Mouse (Mus musculus): ENCODE results near the gene Mrln. TPM values are rescaled to one million over a fixed set of nuclear protein-coding genes. Genes with fewer than 3 reads are reported as not detected.

Gene Mrln
- polyA plus RNA-seq, 1 experiment from 2014 or later: 7.8 TPM

GRCm38 (mm10) chr10:70230352-70230751 is 25.9 kb downstream of the Mrln start:
- H3K4me1 ChIP-seq (ENCODE audit: control insufficient read depth, insufficient read depth, low read length): no peaks in the 10 kb centered on the region
- H3K4me2 ChIP-seq (replicated peaks; ENCODE audit: low read depth, low read length): no peak overlapping the region
- H3K27ac ChIP-seq (ENCODE audit: low read depth, low read length): no peak overlapping the region
- 87% methylated on average over 6 of the region's 6 CpGs for WGBS
- H3K9ac ChIP-seq (ENCODE audit: low read depth, low read length): no peak overlapping the region
- H3K27me3 ChIP-seq (ENCODE audit: control insufficient read depth, insufficient read depth, low read length): no peaks in the 10 kb centered on the region
- ATAC-seq (ENCODE audit: low FRiP score, low TSS enrichment): no peak
- no peaks in the 10 kb centered on the region for H3K36me3 ChIP-seq (ENCODE audit: control insufficient read depth, insufficient read depth, low read length)
- no peaks in the 10 kb centered on the region for H3K9me3 ChIP-seq (ENCODE audit: control insufficient read depth, low read length)
- H3K4me3 ChIP-seq (ENCODE audit: low read length): no peak overlapping the region

- Histone ChIP-seq H3K4me2 (replicated peaks; ENCODE audit: low read depth, low read length) (no peak overlapping the region), H3K36me3 (ENCODE audit: control insufficient read depth, insufficient read depth, low read length) (no peaks in the 10 kb centered on the region), H3K4me1 (ENCODE audit: control insufficient read depth, insufficient read depth, low read length) (no peaks in the 10 kb centered on the region), H3K27me3 (ENCODE audit: control insufficient read depth, insufficient read depth, low read length) (no peaks in the 10 kb centered on the region), H3K9ac (ENCODE audit: low read depth, low read length) (no peak overlapping the region), H3K4me3 (ENCODE audit: low read length) (no peak overlapping the region), H3K27ac (ENCODE audit: low read depth, low read length) (no peak overlapping the region), H3K9me3 (ENCODE audit: control insufficient read depth, low read length) (no peaks in the 10 kb centered on the region)
- 71% methylated on average over 2 of the region's 2 CpGs for WGBS
- ATAC-seq (ENCODE audit: low FRiP score, low TSS enrichment): no peak
Observed at GRCm38 (mm10) chr10:70237936-70238335, 33.5 kb downstream of the Mrln start.

GRCm38 (mm10) chr10:70242751-70243444 is 38.4 kb downstream of the Mrln start:
- H3K27me3 ChIP-seq (ENCODE audit: control insufficient read depth, insufficient read depth, low read length): peaks cover 5% of the 10 kb centered on the region
- H3K9me3 ChIP-seq (ENCODE audit: control insufficient read depth, low read length): no peaks in the 10 kb centered on the region
- no peak overlapping the region for H3K27ac ChIP-seq (ENCODE audit: low read depth, low read length)
- H3K4me3 ChIP-seq (ENCODE audit: low read length): no peak overlapping the region
- ATAC-seq (ENCODE audit: low FRiP score, low TSS enrichment): no peak
- 38% methylated on average over 8 of the region's 8 CpGs for WGBS
- no peak overlapping the region for H3K9ac ChIP-seq (ENCODE audit: low read depth, low read length)
- no peaks in the 10 kb centered on the region for H3K36me3 ChIP-seq (ENCODE audit: control insufficient read depth, insufficient read depth, low read length)
- H3K4me1 ChIP-seq (ENCODE audit: control insufficient read depth, insufficient read depth, low read length): peaks cover 12% of the 10 kb centered on the region; the same call in 1 of the 2 replicates
- H3K4me2 ChIP-seq (replicated peaks; ENCODE audit: low read depth, low read length): no peak overlapping the region

GRCm38 (mm10) chr10:70244921-70245558 is 40.6 kb downstream of the Mrln start, which contains the start of gene Slc16a9:
Gene Slc16a9 (plus strand): TSS chr10:70245100.
- H3K27ac ChIP-seq (ENCODE audit: low read depth, low read length): no peak within 1 kb of the TSS; the same call in 1 of the 2 replicates
- peak within 1 kb of the TSS; percentile 69 for H3K4me2 ChIP-seq (replicated peaks; ENCODE audit: low read depth, low read length)
- peaks cover 5% of the 10 kb centered on the region for H3K27me3 ChIP-seq (ENCODE audit: control insufficient read depth, insufficient read depth, low read length)
- ATAC-seq (ENCODE audit: low FRiP score, low TSS enrichment): peak; percentile 92
- under 1% methylated on average over 54 of the region's 54 CpGs for WGBS
- no peaks in the 10 kb centered on the region for H3K36me3 ChIP-seq (ENCODE audit: control insufficient read depth, insufficient read depth, low read length)
- H3K4me3 ChIP-seq (ENCODE audit: low read length): peak within 1 kb of the TSS; percentile 57
- peaks cover 12% of the 10 kb centered on the region; the same call in 1 of the 2 replicates for H3K4me1 ChIP-seq (ENCODE audit: control insufficient read depth, insufficient read depth, low read length)
- H3K9me3 ChIP-seq (ENCODE audit: control insufficient read depth, low read length): no peaks in the 10 kb centered on the region
- peak within 1 kb of the TSS; percentile 59 for H3K9ac ChIP-seq (ENCODE audit: low read depth, low read length)

- under 1% methylated on average over 16 of the region's 16 CpGs for WGBS
- Histone ChIP-seq H3K27me3 (ENCODE audit: control insufficient read depth, insufficient read depth, low read length) (peaks cover 5% of the 10 kb centered on the region), H3K9me3 (ENCODE audit: control insufficient read depth, low read length) (no peaks in the 10 kb centered on the region), H3K4me3 (ENCODE audit: low read length) (peak overlapping the region; percentile 57), H3K36me3 (ENCODE audit: control insufficient read depth, insufficient read depth, low read length) (no peaks in the 10 kb centered on the region), H3K9ac (ENCODE audit: low read depth, low read length) (peak overlapping the region; percentile 59), H3K27ac (ENCODE audit: low read depth, low read length) (no peak overlapping the region; the same call in 1 of the 2 replicates), H3K4me2 (replicated peaks; ENCODE audit: low read depth, low read length) (peak overlapping the region; percentile 69), H3K4me1 (ENCODE audit: control insufficient read depth, insufficient read depth, low read length) (peaks cover 12% of the 10 kb centered on the region; the same call in 1 of the 2 replicates)
- ATAC-seq (ENCODE audit: low FRiP score, low TSS enrichment): peak; percentile 8; the same call in 1 of the 2 replicates
Observed at GRCm38 (mm10) chr10:70245559-70245945, 41.1 kb downstream of the Mrln start.

- peaks cover 12% of the 10 kb centered on the region; the same call in 1 of the 2 replicates for H3K4me1 ChIP-seq (ENCODE audit: control insufficient read depth, insufficient read depth, low read length)
- ATAC-seq (ENCODE audit: low FRiP score, low TSS enrichment): no peak
- H3K9me3 ChIP-seq (ENCODE audit: control insufficient read depth, low read length): no peaks in the 10 kb centered on the region
- H3K4me3 ChIP-seq (ENCODE audit: low read length): peak overlapping the region; percentile 57
- H3K27ac ChIP-seq (ENCODE audit: low read depth, low read length): no peak overlapping the region
- H3K36me3 ChIP-seq (ENCODE audit: control insufficient read depth, insufficient read depth, low read length): no peaks in the 10 kb centered on the region
- WGBS: 19% methylated on average over 9 of the region's 9 CpGs
- peak overlapping the region; percentile 69 for H3K4me2 ChIP-seq (replicated peaks; ENCODE audit: low read depth, low read length)
- H3K9ac ChIP-seq (ENCODE audit: low read depth, low read length): peak overlapping the region; percentile 59; the same call in 1 of the 2 replicates
- H3K27me3 ChIP-seq (ENCODE audit: control insufficient read depth, insufficient read depth, low read length): peaks cover 5% of the 10 kb centered on the region
Observed at GRCm38 (mm10) chr10:70246076-70246475, 41.6 kb downstream of the Mrln start.

GRCm38 (mm10) chr10:70250354-70250753 is 45.9 kb downstream of the Mrln start:
- no peak overlapping the region for H3K9ac ChIP-seq (ENCODE audit: low read depth, low read length)
- WGBS: 86% methylated on average over 4 of the region's 4 CpGs
- H3K9me3 ChIP-seq (ENCODE audit: control insufficient read depth, low read length): no peaks in the 10 kb centered on the region
- H3K27ac ChIP-seq (ENCODE audit: low read depth, low read length): no peak overlapping the region
- H3K36me3 ChIP-seq (ENCODE audit: control insufficient read depth, insufficient read depth, low read length): no peaks in the 10 kb centered on the region
- H3K4me2 ChIP-seq (replicated peaks; ENCODE audit: low read depth, low read length): no peak overlapping the region
- no peak overlapping the region for H3K4me3 ChIP-seq (ENCODE audit: low read length)
- H3K4me1 ChIP-seq (ENCODE audit: control insufficient read depth, insufficient read depth, low read length): peaks cover 8% of the 10 kb centered on the region; the same call in 1 of the 2 replicates
- ATAC-seq (ENCODE audit: low FRiP score, low TSS enrichment): no peak
- H3K27me3 ChIP-seq (ENCODE audit: control insufficient read depth, insufficient read depth, low read length): peaks cover 5% of the 10 kb centered on the region; the same call in 1 of the 2 replicates

GRCm38 (mm10) chr10:70250766-70251165 is 46.3 kb downstream of the Mrln start:
- peaks cover 5% of the 10 kb centered on the region; the same call in 1 of the 2 replicates for H3K4me1 ChIP-seq (ENCODE audit: control insufficient read depth, insufficient read depth, low read length)
- no peak for ATAC-seq (ENCODE audit: low FRiP score, low TSS enrichment)
- no peak overlapping the region for H3K27ac ChIP-seq (ENCODE audit: low read depth, low read length)
- H3K4me2 ChIP-seq (replicated peaks; ENCODE audit: low read depth, low read length): no peak overlapping the region
- peaks cover 3% of the 10 kb centered on the region; the same call in 1 of the 2 replicates for H3K27me3 ChIP-seq (ENCODE audit: control insufficient read depth, insufficient read depth, low read length)
- H3K9me3 ChIP-seq (ENCODE audit: control insufficient read depth, low read length): no peaks in the 10 kb centered on the region
- no peak overlapping the region for H3K9ac ChIP-seq (ENCODE audit: low read depth, low read length)
- WGBS: 85% methylated on average over 6 of the region's 6 CpGs
- H3K4me3 ChIP-seq (ENCODE audit: low read length): no peak overlapping the region
- H3K36me3 ChIP-seq (ENCODE audit: control insufficient read depth, insufficient read depth, low read length): no peaks in the 10 kb centered on the region

GRCm38 (mm10) chr10:70254666-70255065 is 50.2 kb downstream of the Mrln start:
- Histone ChIP-seq H3K36me3 (ENCODE audit: control insufficient read depth, insufficient read depth, low read length) (no peaks in the 10 kb centered on the region), H3K27me3 (ENCODE audit: control insufficient read depth, insufficient read depth, low read length) (no peaks in the 10 kb centered on the region), H3K9me3 (ENCODE audit: control insufficient read depth, low read length) (no peaks in the 10 kb centered on the region), H3K4me2 (replicated peaks; ENCODE audit: low read depth, low read length) (no peak overlapping the region), H3K9ac (ENCODE audit: low read depth, low read length) (no peak overlapping the region), H3K4me1 (ENCODE audit: control insufficient read depth, insufficient read depth, low read length) (no peaks in the 10 kb centered on the region), H3K27ac (ENCODE audit: low read depth, low read length) (no peak overlapping the region), H3K4me3 (ENCODE audit: low read length) (no peak overlapping the region)
- ATAC-seq (ENCODE audit: low FRiP score, low TSS enrichment): no peak
- WGBS: 77% methylated on average over 4 of the region's 4 CpGs

Data from kidney, embryonic 14.5 days (tissue).